Mouse (Mus musculus) limb, embryonic 15.5 days (tissue): Measurements from ENCODE around the gene Wipf2. TPM values are rescaled to one million over a fixed set of nuclear protein-coding genes. Genes with fewer than 3 reads are reported as not detected.
"Not testable (repeated sequence)": the region's sequence is repeated elsewhere in the genome, so short reads cannot be mapped to it uniquely, and the experiment has no call there.

ENCODE experiments used
- ATAC-seq: fragments of 200-750 bp; cut with Nextera tagmentation; 2 replicates; pipeline ENCODE4 v1.8.0; 2017; ENCODE audit warnings: low read depth, moderate TSS enrichment; ENCODE audit not compliant: insufficient number of reproducible peaks, low FRiP score, low TSS enrichment
- H3K27ac ChIP-seq: fragments of 300-500 bp; sonication (generic); 2 replicates; pipeline ENCODE4 v1.5.1; 2015; ENCODE audit warnings: moderate library complexity, mild to moderate bottlenecking, inconsistent platforms
- H3K27me3 ChIP-seq: fragments of 300-500 bp; sonication (generic); 2 replicates; pipeline ENCODE4 v1.6.1; 2015; ENCODE audit warnings: inconsistent platforms
- H3K36me3 ChIP-seq: fragments of 300-500 bp; sonication (generic); 2 replicates; pipeline ENCODE4 v1.6.1; 2015; ENCODE audit warnings: inconsistent platforms
- H3K4me1 ChIP-seq: fragments of 300-500 bp; sonication (generic); 2 replicates; pipeline ENCODE4 v1.6.1; 2015; ENCODE audit warnings: inconsistent platforms
- H3K4me2 ChIP-seq: fragments of 300-500 bp; sonication (generic); 2 replicates; pipeline ENCODE4 v1.6.1; 2015; ENCODE audit warnings: mild to moderate bottlenecking, inconsistent platforms
- H3K4me3 ChIP-seq: fragments of 300-500 bp; sonication (generic); 2 replicates; pipeline ENCODE4 v1.5.1; 2015; ENCODE audit warnings: mild to moderate bottlenecking, inconsistent platforms
- H3K9ac ChIP-seq: fragments of 300-500 bp; sonication (generic); 2 replicates; pipeline ENCODE4 v1.6.1; 2015; ENCODE audit warnings: inconsistent platforms
- H3K9me3 ChIP-seq: fragments of 300-500 bp; sonication (generic); 2 replicates; pipeline ENCODE4 v1.6.1; 2016; ENCODE audit warnings: inconsistent platforms
- WGBS: fragments of 180-500 bp; shearing (Covaris S2); methylation state at CpG from one replicate; pipeline ENCODE4 v1.1.7; 2015; 5-methylcytosine and 5-hydroxymethylcytosine counted together
- polyA plus RNA-seq: library from polyadenylated mRNA; unstranded; fragments of >200 nt; fragmentation: Nextera tagmentation; extraction: Ambion mirVana; gene quantifications from 2 replicates; pipeline ENCODE4 v1.2.1, GENCODE M21; 2015

Wipf2 gene
- polyA plus RNA-seq, 1 experiment from 2014 or later = 4.2 TPM

DNA sequence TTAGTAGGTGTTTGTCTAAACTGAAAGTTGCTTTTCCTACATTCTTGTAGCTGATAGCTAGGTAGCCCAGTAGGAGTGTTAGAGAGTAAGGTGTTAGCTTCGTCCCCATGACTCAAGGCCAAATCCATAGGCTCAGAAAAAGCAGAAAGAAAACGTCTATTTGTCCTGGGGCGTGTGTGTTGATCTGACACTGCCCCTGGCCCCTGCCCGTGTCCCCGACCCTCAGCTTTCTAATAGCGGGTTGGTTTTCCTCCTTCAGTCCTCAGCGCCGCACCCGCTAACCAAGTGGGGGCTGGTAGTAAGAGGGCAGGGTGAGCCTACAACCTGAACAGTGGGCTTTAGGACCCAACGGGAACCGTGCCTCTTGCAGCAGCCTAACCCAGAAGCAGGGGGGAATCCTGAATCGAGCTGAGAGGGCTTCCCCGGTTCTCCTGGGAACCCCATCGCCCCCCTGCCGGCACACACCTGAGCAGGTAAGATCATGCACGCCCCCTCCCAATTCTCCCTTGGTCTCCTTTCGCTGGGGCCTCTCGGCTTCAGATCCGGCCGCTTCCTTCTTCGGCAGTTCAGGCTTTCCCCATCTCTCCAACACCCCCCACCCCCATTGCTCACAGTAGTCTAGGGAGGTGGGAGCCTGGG is 64.1 kb downstream of the Wipf2 start, which contains the start of gene Rara:
Rara (plus strand) TSS at position 381 of the 639 bp plus-strand sequence.
- H3K36me3 ChIP-seq = no peaks in the 10 kb centered on the region
- ATAC-seq = no peak
- H3K4me2 ChIP-seq = peak within 1 kb of the TSS; percentile 82
- H3K4me1 ChIP-seq = peaks cover 100% of the 10 kb centered on the region
- WGBS = 6% methylated on average over 21 of the region's 21 CpGs
- no peaks in the 10 kb centered on the region for H3K27me3 ChIP-seq
- H3K27ac ChIP-seq = peak within 1 kb of the TSS; percentile 94
- no peaks in the 10 kb centered on the region for H3K9me3 ChIP-seq
- H3K9ac ChIP-seq = peak within 1 kb of the TSS; percentile 63
- H3K4me3 ChIP-seq = peak within 1 kb of the TSS; percentile 64

DNA sequence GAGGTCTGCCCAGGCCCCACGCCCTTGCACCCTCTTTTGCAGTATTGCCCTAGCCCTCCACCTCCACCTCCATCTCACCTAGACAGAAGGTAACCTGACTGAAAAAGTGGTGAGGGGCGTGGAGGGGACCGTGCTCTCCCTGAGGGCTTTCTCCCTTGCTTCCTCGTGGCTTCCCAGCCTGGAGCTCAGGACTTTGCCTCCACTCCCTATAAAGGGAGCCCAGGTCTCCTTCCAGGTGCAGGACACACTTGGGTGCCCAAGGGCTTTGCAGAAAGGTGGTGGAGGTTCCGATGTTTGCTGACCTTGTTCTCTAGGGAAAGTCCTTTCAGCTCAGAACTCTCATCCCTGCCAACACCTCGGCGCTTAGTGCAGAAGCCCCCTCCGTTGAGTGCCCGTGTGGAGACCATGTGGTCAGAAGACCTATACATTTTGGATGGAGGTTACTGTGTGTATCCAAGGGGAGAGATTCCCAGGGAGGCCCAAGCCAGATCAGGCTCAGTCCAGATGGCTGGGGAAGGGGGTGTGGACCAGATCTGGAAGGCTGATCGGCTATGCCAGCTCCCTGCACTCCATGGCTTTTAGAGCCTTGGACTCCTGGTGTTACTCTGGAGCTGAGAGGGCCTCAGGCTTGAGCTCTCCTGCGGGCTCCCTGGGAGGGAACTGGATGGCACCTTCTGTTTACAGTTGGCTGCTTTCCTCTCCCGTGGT is 64.9 kb downstream of the Wipf2 start:
- H3K4me2 ChIP-seq = peak overlapping the region; percentile 82
- peak overlapping the region; percentile 94 for H3K27ac ChIP-seq
- 3% methylated on average over 12 of the region's 12 CpGs for WGBS

DNA sequence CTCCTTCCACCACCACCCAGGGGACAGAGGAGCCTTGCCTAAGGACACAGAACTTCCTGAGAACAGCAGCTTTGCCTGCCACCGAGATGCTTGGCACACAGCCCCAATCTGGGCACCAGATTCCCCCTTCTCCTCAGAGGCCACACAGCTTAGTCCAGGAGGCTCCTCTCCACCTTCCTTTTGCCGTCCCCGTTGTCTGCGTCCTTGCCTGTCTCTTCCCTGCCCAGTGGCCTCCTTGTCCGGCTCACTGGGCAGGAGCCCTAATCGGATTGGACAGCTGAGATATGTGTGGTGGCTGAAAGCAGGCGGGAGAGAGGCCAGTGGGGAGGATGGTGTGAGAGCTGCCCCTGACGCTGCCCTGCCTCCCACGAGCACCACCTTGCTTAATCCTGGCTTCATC is 66.1 kb downstream of the Wipf2 start:
- Histone ChIP-seq H3K27ac (peak overlapping the region; percentile 94), H3K36me3 (no peaks in the 10 kb centered on the region), H3K9ac (no peak overlapping the region), H3K4me2 (peak overlapping the region; percentile 82), H3K27me3 (no peaks in the 10 kb centered on the region), H3K4me3 (peak overlapping the region; percentile 64), H3K4me1 (peaks cover 100% of the 10 kb centered on the region), H3K9me3 (no peaks in the 10 kb centered on the region)
- no peak for ATAC-seq
- whole genome bisulfite sequencing = 14% methylated on average over 9 of the region's 9 CpGs

More for the DNA sequence above, 64.9 kb downstream of the Wipf2 start:
- no peaks in the 10 kb centered on the region for H3K9me3 ChIP-seq
- no peaks in the 10 kb centered on the region for H3K27me3 ChIP-seq
- H3K4me3 ChIP-seq = peak overlapping the region; percentile 64
- peaks cover 100% of the 10 kb centered on the region for H3K4me1 ChIP-seq
- H3K36me3 ChIP-seq = no peaks in the 10 kb centered on the region
- H3K9ac ChIP-seq = peak overlapping the region; percentile 63
- ATAC-seq = no peak

DNA sequence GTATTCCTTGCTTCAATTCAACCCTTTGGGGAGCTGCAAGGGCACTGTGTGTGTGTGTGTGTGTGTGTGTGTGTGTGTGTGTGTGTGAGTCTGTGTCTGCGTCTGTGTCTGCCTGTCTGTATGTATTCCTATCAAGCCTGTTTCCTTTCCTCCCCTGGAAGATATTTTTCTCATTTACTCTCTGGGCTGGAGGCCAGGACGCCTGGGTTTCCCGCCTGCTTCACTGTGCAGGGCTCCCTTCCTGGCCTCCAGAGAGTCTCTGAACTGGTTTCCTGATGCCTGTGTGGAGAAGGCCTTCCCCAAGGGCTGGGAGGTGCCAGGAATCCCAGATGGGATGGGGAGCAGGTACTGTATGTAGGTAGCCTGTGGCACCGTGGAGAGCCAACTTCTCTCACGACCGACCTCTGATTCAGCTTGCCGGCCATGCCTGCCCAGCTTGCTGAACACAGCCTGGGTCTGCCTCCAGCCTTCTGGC is 66.7 kb downstream of the Wipf2 start:
- Histone ChIP-seq H3K4me3 (peak overlapping the region; percentile 64), H3K4me1 (peaks cover 100% of the 10 kb centered on the region), H3K36me3 (no peaks in the 10 kb centered on the region), H3K9me3 (no peaks in the 10 kb centered on the region), H3K27ac (peak overlapping the region; percentile 94), H3K4me2 (peak overlapping the region; percentile 82), H3K27me3 (no peaks in the 10 kb centered on the region), H3K9ac (0 out of 2 replicates have a peak overlapping the region, but pooled peaks have one; percentile 4)
- ATAC-seq = no peak
- WGBS = 18% methylated on average over 7 of the region's 7 CpGs

DNA sequence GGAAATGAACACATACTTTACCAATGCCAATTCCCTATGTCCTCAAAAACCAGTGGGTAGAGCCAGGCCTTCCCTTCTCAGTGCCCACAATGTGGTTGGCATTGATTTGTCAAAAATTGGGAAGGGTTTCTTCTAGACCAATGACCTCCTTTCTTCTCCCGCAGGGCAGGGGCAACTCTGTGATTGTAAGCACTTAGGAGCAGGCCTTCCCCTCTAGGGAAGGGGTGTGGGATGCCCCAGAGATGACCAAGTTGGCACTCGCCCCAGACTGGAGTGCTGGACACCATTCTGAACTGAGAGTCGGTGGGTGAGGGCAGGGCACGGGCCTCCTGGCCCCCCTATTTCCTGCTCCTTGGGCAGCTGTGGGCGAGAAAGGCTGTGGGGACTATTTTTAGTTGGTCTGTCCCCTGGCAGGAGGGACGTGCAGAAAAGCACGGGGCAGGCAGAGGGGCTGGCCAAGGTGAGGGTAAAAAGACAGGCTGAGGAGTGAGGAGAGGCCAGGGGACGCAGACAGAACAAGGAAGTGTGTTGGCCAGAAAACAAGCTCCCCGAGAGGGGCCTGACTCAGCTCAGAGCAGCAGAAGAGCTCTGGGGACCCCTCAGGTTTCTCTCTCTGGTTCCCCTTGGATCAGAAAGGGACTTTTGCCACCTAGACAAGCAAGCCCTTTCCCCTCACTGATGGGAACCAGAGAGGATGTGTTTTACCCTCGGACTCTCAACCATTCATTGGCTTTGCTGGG is 67.5 kb downstream of the Wipf2 start:
- Histone ChIP-seq H3K36me3 (no peaks in the 10 kb centered on the region), H3K4me3 (peak overlapping the region; percentile 64; the same call in 1 of the 2 replicates), H3K4me2 (peak overlapping the region; percentile 82), H3K4me1 (peaks cover 99% of the 10 kb centered on the region), H3K9ac (no peak overlapping the region), H3K27me3 (no peaks in the 10 kb centered on the region), H3K27ac (peak overlapping the region; percentile 94), H3K9me3 (no peaks in the 10 kb centered on the region)
- ATAC-seq = no peak
- 25% methylated on average over 10 of the region's 10 CpGs for WGBS

DNA sequence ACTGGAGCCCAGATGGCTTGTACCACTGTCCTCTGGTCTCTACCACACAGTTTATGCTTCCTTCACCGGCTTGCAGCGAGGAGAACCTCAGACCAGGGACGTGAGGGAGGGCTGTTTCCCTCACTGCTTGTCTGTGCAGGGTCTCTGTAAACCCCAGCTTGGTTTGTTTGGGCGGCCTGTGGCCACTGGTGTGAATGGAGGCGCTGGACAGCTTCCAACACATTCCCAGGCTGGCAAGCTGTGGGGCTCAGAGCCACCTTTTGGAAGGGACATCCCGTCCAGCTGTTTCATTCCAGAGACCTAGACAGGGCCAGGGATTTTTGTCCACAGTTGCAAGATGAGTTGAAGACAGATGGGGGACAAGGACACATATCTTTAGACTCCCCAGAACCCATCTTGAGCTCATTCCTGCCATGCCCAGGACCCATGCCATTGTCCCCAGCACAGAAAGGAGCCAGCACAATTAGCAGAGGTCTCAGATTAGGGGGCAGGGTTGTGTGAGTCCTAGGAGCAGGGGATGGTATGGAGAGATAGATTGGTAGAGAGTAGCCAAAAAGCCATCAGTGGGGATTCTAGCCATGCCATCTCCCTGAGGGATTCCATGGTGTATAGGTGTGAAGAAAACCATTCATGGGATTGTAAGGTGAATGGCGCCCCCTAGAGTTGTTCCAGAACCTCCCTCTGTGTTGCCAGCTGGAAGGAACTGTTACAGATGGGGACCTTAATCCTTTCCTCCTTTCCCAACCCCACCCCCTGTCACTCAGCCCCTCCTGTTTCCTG is 68.3 kb downstream of the Wipf2 start:
- Histone ChIP-seq H3K27ac (peak overlapping the region; percentile 94), H3K36me3 (no peaks in the 10 kb centered on the region), H3K9ac (no peak overlapping the region), H3K9me3 (no peaks in the 10 kb centered on the region), H3K4me1 (peaks cover 99% of the 10 kb centered on the region), H3K27me3 (no peaks in the 10 kb centered on the region), H3K4me3 (peak overlapping the region; percentile 8; the same call in 1 of the 2 replicates), H3K4me2 (peak overlapping the region; percentile 82)
- 23% methylated on average over 7 of the region's 7 CpGs for WGBS
- ATAC-seq = no peak

DNA sequence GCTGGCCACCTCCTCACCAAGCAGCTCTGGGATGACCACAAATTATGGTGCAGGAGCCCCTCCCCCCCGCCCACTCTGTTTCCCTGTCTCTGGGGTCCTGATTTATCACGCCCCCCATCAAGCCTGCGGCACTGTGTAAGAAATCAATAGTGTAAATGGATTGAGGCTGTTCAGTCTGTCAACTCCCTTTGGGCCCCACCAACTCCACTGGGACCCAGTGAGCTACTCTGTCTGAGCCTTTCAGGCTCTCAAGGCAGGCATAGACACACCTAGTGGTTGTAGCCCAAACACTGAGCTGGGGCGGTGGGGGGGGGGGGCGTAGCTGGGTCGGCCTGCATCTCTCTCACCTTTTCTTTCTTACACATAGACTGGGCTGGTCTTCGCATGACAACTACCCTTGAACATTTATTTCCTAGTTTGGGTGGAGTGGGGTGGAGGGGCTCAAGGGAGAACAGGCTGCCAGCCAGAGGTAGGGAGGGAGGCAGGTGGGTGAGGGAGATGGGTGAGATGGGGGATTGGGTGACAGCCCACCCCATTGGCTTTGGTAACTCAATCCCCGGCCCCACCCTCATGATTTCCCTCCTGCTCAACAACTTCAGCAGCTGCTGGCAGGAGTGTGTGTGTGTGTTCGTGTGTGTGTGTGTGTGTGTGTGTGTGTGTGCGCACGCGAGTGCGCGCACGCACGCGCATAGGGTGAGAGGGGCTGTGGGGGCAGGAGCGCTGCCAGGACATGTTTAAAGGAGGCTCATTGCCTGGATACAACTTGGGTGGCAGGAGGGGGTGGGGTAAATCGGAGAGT is 69.1 kb downstream of the Wipf2 start:
- Histone ChIP-seq H3K27me3 (no peaks in the 10 kb centered on the region), H3K4me2 (peak overlapping the region; percentile 41), H3K36me3 (no peaks in the 10 kb centered on the region), H3K9me3 (no peaks in the 10 kb centered on the region), H3K4me1 (peaks cover 93% of the 10 kb centered on the region), H3K9ac (no peak overlapping the region), H3K27ac (peak overlapping the region; percentile 94), H3K4me3 (0 out of 2 replicates have a peak overlapping the region, but pooled peaks have one; percentile 3)
- 7% methylated on average over 19 of the region's 19 CpGs for WGBS
- ATAC-seq = peak; percentile 18

DNA sequence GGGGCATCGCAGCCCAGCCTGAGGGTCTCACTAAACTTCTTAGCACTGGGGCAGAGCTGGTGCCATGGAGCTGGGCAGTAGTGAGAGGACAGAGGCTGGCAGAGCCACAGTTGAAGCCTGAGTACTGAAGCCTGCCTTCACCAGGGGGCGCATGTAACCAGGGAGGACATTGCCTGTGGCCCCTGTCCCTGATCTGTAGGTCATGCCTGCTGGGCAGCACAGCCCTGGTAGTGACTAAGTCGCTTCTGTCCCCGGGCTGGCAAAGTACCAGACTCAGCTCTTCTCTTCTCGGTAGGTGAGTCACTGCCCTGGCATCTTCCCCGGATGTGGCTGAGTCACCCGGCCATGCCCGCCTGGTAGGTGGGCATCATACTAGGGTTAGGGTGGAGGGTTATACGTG is 69.7 kb downstream of the Wipf2 start:
- H3K4me3 ChIP-seq = no peak overlapping the region
- no peaks in the 10 kb centered on the region for H3K9me3 ChIP-seq
- 21% methylated on average over 9 of the region's 9 CpGs for WGBS
- H3K4me2 ChIP-seq = peak overlapping the region; percentile 41
- no peak for ATAC-seq
- H3K4me1 ChIP-seq = peaks cover 87% of the 10 kb centered on the region
- no peaks in the 10 kb centered on the region for H3K36me3 ChIP-seq
- H3K9ac ChIP-seq = no peak overlapping the region
- peak overlapping the region; percentile 94 for H3K27ac ChIP-seq
- no peaks in the 10 kb centered on the region for H3K27me3 ChIP-seq

DNA sequence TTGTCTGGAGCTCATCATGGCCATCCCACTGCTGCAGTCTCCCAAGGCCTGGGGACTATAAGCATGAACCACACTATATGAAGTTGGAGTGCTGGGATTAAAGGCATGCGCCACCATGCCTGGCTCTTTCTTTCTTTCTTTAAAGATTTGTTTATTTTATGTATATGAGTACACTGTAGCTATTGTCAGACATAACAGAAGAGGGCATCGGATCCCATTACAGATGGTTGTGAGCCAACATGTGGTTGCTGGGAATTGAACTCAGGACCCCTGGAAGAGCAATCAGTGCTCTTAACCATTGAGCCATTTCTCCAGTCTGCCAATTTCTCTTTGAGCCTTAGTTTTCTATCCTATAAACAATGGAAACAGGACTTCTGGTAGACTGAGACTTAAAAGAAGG is 70.4 kb downstream of the Wipf2 start:
- not testable (repeated sequence) for H3K27me3 ChIP-seq, ATAC-seq, H3K9me3 ChIP-seq, H3K9ac ChIP-seq, H3K4me3 ChIP-seq, H3K4me2 ChIP-seq, H3K36me3 ChIP-seq
- peak overlapping the region; percentile 94; the same call in 1 of the 2 replicates for H3K27ac ChIP-seq
- 96% methylated on average over 2 of the region's 2 CpGs for WGBS
- H3K4me1 ChIP-seq = peaks cover 87% of the 10 kb centered on the region

DNA sequence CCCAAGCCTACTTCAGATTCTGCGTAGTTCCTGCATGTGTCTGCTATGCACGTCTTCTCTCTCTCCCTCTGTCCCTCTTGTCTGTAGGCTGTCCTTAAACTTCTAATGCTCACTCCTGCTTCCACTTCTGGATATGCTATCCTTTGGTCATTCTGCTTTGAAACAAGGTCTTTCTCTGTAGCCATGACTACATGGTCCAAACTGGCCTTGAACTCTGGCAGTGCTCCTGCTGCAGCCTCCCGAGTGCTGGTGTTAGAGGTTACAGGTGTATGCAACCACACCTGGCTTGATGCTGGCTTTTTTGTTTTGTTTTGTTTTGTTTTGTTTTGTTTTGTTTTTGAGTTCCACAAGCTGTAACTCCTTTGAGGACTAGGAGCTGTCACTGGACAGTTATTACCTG is 70.9 kb downstream of the Wipf2 start:
- peaks cover 87% of the 10 kb centered on the region for H3K4me1 ChIP-seq
- 78% methylated on average over 3 of the region's 3 CpGs for WGBS
- no peak overlapping the region for H3K4me3 ChIP-seq
- no peaks in the 10 kb centered on the region for H3K36me3 ChIP-seq
- H3K9me3 ChIP-seq = no peaks in the 10 kb centered on the region
- 0 out of 2 replicates have a peak overlapping the region, but pooled peaks have one; percentile 47 for H3K27ac ChIP-seq
- H3K4me2 ChIP-seq = no peak overlapping the region
- no peaks in the 10 kb centered on the region for H3K27me3 ChIP-seq
- no peak overlapping the region for H3K9ac ChIP-seq
- no peak for ATAC-seq
